Mouse (Mus musculus): ENCODE results near the gene Wipi2.

DNA sequence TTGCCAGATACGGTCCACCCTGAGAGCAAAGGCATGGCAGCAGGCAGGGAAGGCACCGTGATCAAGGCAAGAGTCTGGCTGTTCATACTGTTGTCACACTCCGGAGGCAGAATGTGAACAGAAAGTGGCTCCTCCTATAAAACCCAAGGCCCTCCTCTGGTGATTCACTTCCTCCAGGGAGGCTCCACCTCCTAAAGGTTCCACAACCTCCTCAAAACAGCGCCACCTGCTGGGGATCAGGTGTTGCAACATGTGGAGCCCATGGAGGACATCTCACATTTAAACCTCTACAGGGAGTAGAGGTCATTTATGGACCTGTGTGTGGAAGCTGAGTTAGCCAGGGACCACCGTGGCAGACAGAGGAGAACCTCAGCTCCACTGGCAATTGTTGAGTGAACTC lies 84.9 kb downstream of the Wipi2 start:
- TF ChIP-seq POLR2A (IDR thresholded peaks at IDR 0.05; ENCODE audit: low read depth, low read length) (no peak), CTCF (IDR thresholded peaks at IDR 0.05; ENCODE audit: extremely low read depth, insufficient read length, insufficient replicate concordance, low read depth, low read length) (no peak)

All from small intestine, adult 2 months (tissue).